Mouse (Mus musculus) liver, embryonic 18 days (tissue): Measurements from ENCODE around the gene Mesp2. TPM values are rescaled to one million over a fixed set of nuclear protein-coding genes. Genes with fewer than 3 reads are reported as not detected.

Experiments
- polyA plus RNA-seq: library from polyadenylated mRNA; depleted of rRNA; stranded (reverse); fragments of >200 nt; gene quantifications from 2 replicates; pipeline ENCODE4 v1.2.3, GENCODE M21; 2012; rRNA removed

Mesp2 gene
- polyA plus RNA-seq: 0.02 and 0.04 TPM in 2 replicates

DNA sequence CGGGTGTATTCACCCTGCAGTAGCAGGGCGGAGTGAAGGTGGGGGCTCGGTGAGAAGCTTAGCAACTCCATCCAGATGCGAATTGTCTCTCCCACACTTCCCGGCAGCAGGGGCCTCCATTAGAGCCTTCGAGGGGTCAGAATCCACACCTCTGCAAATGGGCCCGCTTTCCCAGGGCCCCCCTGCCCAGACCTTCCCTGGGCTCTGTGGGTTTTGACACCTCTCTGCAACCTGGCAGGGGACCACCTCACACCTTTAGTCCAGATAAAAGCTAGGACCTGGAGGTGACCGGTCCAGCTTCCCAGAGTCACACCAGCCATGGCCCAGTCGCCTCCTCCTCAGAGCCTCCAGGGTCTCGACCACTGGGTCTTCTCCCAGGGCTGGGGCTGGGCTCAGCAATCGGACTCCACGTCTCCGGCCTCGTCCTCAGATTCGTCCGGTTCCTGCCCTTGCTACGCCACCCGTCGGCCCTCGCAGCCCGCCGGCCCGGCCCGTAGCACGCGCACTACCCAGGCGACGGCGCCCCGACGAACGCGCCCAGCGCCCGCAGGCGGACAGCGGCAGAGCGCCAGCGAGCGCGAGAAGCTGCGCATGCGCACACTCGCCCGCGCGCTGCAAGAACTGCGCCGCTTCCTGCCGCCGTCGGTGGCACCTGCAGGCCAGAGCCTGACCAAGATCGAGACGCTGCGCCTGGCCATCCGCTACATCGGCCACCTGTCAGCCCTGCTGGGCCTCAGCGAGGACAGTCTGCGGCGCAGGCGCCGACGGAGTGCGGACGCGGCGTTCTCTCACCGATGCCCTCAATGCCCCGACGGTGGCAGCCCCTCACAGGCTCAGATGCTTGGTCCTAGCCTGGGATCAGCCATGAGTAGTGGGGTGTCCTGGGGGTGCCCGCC, at the start of gene Mesp2:
Gene Mesp2 (plus strand): TSS at position 117 of the 896 bp plus-strand sequence.

GRCm38 (mm10) chr7:79793688-79794087, 16.8 kb upstream of the Mesp2 start, which contains the start of gene Mesp1:
TSS of gene Mesp1 (minus strand) at chr7:79793788.

GRCm38 (mm10) chr7:79860811-79861210, 50.3 kb downstream of the Mesp2 start, which contains the start of gene Anpep:
TSS of gene Anpep (minus strand) at chr7:79861059.

Other genes starting within 250 kb of the Mesp2 start
- 0.05 and 0.22 TPM in 2 replicates for gene Rhcg, start 193.1 kb upstream of the Mesp2 start, polyA plus RNA-seq
- 1.6 and 2.2 TPM in 2 replicates for gene Ticrr, start 150.5 kb upstream of the Mesp2 start, polyA plus RNA-seq
- 0.35 and 0.39 TPM in 2 replicates for gene Kif7, start 95.0 kb upstream of the Mesp2 start, polyA plus RNA-seq
- gene Plin1, start 77.8 kb upstream of the Mesp2 start, polyA plus RNA-seq: not detected in 2 replicates
- 12.1 and 14.7 TPM in 2 replicates for gene Pex11a, start 67.6 kb upstream of the Mesp2 start, polyA plus RNA-seq
- 0.15 and 0.28 TPM in 2 replicates for gene Wdr93, start 67.6 kb upstream of the Mesp2 start, polyA plus RNA-seq
- gene Mesp1, start 16.9 kb upstream of the Mesp2 start, polyA plus RNA-seq: 0.07 and 0.12 TPM in 2 replicates
- gene Anpep, start 50.3 kb downstream of the Mesp2 start, polyA plus RNA-seq: 20.4 and 21.5 TPM in 2 replicates
- 5.9 and 7.1 TPM in 2 replicates for gene Ap3s2, start 109.9 kb downstream of the Mesp2 start, polyA plus RNA-seq
- 2.6 and 2.8 TPM in 2 replicates for gene Arpin, start 124.6 kb downstream of the Mesp2 start, polyA plus RNA-seq
- gene Zfp710, start 214.1 kb downstream of the Mesp2 start, polyA plus RNA-seq: 9.5 and 12.1 TPM in 2 replicates